Mouse (Mus musculus) regulatory T cell (primary cell): Measurements from ENCODE around the gene Cfi.

ENCODE experiments used
- in situ Hi-C: fragments of 300-600 bp; cut with MboI, MseI; formaldehyde crosslinking; loops from one replicate; pipeline ENCODE4 v1.15.1; 2025; ENCODE audit warnings: high pct_unique_total_duplicates

Cfi gene

DNA sequence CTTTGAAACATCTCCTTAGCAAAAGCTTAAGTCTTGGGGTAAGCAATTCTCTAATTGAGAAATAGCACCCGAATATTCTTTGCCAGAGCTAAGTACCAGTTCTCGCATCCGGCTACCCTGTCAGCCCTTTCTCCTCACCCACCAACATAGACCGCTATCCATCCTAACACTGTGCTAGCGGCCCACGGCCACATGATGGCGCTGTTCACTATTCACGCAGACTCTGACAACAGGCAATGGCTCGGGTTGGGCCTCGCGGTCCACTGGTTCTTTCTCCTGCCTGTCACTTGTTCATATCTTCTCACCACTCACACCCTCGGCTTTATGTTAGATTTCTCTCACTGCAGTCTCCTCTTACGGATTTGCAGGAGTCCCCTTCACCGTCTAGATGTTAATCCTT lies 28.0 kb downstream of the Cfi start:
- in situ Hi-C loops: loop anchor here (25.0 kb wide), 1 partner anchor 824 kb away; no protein-coding TSS in a partner anchor

GRCm38 (mm10) chr3:129877327-129877726 lies 41.6 kb downstream of the Cfi start:
- in situ Hi-C loops: no loop called here

DNA sequence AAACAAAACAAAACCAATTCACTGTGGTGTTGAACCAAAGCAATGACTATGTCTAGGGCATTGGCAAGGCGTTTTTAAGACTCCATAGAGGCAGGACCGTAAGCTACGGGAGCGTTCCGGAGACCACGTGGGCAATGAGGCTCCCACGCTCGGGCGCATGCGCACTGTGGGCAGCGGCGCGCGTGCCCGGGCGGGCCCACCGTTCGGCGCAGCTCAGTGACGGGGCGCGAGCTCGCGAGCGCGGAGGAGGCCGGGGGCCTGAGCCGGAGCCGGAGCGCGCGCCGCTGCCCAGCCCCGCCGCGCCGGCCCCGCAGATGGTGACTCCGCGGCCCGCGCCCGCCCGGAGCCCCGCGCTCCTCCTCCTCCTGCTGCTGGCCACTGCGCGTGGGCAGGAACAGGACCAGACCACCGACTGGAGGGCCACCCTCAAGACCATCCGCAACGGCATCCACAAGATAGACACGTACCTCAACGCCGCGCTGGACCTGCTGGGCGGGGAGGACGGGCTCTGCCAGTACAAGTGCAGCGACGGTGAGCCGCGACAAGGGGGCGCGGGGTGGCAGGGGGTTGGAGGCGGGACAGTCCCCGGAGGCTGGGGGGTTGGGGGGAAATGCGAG lies 42.8 kb downstream of the Cfi start, which contains the start of gene Pla2g12a:
Gene Pla2g12a (plus strand): TSS at position 202 of the 617 bp plus-strand sequence.
- in situ Hi-C loops: no loop called here

DNA sequence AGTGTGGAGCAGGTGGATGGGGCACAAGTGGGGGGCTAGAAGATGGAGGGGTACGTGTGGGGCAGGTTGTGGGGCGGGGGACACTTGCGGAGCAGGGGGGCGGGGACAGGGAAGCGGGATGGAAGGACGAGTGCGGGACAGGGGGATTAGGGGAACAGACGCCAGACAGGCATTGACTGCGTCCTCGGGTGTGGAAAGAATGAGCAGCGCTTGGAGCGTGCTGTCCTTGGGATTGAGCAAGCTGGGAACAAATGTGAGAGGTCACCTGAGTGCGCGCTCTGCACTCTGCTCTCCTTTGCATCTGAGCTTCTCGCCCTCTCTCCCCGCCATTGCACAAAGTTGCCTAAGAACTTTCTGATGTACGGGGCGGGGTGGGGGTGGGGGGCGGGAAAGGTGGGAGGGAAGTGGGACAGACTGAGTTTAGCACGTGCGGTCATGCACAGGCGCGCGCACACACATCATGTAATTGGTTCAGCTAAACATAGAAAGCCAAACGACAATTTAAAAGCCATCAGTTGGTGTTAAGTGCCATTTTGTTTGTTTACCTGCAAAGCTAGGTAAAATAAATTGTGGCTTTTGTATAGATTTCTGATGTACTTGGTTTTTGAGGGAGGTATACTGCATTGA lies 43.6 kb downstream of the Cfi start:
- in situ Hi-C loops: no loop called here

GRCm38 (mm10) chr3:129879913-129880312 lies 44.2 kb downstream of the Cfi start:
- in situ Hi-C loops: no loop called here

DNA sequence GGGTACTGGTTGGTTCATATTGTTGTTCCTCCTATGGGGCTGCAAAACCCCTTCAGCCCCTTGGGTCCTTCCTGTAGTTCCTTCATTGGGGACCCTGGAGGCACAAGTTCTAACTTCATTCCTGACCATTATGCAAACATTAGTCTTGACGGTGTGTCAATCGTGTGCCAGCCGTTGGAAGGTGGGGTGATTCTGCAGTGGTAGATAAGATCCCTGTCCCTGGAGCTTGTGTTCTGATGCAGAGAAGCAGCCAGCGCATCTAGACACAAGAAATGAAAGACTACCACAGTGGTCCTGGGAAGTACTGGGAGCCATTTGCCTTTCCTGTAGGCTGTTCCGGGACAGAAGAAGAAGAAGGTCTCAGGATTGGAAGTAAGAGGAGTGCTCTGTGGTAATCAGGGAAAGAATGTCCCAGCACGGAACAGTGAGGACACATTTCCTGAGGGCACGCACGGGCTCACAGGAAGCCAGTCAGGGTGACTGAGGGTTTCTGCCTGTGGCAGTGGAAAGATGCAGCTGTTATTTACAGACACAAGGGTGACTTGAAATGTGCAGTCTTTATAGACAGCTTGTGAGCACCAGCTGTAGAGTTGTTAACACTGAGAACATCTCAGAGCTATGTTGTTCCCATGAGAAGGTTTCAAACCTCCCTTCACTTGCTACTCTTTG lies 45.4 kb downstream of the Cfi start:
- in situ Hi-C loops: no loop called here

DNA sequence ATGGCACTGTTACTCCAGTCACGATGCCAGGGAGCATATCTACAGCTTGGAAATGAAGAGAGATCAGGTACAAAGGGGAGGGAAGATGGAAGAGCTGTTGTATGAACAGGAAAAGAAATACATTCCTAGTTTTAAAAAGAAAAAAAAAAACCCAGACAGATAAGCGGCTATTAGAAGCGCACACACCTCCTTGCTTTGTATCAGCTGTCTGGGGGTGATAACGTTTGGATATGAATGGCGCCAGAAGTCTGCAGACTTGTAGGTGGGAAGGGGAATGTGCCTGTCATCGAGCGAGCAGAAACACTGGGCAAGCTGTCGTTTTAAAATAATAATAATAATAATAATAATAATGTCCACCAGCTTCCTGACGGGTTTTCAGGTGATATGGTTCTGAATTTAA lies 49.9 kb downstream of the Cfi start:
- in situ Hi-C loops: no loop called here

DNA sequence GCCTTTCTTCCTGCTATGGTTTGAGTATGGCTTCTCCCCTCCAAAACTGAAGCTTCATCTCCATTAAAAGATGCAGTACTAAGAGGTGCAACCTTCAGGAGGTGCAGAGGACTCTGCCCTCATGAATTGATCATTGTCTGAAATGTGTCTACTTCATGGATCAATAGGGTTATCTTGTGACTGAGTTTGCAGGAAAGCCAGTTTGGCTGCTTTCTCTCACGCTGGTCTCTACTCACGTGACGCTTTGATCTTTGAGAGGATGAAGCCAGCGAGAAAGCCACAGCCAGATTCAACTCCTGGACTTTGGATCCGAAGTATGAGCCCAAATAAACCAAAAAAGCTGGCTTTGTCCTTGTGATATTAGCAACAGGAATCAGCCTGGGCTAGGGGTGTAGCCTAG lies 50.7 kb downstream of the Cfi start:
- in situ Hi-C loops: no loop called here

GRCm38 (mm10) chr3:129887779-129888517 lies 52.3 kb downstream of the Cfi start:
- in situ Hi-C loops: no loop called here

GRCm38 (mm10) chr3:129892003-129892402 lies 56.3 kb downstream of the Cfi start:
- in situ Hi-C loops: loop anchor here (10.0 kb wide), 1 partner anchor 933 kb away; no protein-coding TSS in a partner anchor

DNA sequence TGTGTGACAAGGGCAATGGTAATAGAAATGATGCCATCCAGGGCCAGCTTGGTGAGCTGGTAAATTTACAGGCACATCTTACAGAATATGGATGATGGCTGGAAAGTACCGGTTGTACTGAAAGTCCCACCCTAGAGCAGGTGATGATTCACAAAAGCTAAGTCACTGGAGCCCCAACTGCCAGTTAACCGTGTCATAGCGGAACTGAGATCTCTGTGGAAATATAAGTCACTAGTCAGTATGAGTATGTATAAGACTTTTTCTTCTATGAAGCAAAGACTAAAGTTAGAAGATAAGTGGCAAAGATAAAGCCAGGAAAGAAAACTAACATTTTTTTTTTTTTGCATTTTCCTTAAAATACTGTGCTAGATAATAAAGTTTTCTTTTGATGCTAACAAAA lies 57.5 kb downstream of the Cfi start:
- in situ Hi-C loops: loop anchor here (10.0 kb wide), 1 partner anchor 932 kb away; no protein-coding TSS in a partner anchor

DNA sequence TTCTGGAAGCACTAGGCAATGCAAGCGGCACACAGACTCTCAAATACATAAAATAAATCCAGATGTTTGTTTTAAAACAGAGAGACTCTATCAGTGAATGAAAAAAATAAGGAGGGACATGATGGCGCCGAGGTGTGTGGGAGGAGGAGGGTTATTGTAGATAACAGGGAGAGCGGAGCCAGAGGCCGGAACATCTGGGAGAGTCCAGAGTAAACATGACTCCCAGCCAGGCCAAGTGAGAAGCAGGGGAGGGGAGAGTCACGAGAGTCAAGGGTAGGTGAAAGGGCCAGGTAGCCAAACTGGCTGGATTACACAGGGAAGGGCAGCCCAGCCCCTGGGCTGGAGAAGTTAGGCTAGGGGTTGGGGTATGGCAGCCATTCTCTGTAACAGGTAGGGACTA lies 60.9 kb downstream of the Cfi start:
- in situ Hi-C loops: loop anchor here (10.0 kb wide), 1 partner anchor 928 kb away; no protein-coding TSS in a partner anchor

DNA sequence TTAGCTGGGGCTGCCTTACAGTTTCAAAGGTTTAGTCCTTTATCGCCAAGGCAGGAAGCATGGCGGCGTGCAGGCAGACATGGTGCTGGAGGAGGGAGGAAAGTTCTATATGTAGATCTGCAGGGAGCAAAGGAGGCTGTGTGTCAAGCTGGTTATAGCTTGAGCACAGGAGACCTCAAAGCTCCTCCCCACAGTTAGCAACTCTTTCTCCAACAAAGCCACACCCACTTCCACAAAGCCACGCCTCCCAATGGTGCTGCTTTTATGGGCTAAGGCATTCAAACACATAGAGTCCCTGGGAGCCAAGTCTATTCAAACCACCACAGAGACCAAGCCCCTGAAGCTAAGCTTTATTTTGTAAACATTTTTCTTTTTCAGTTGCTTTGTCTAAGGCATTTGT lies 63.2 kb downstream of the Cfi start:
- in situ Hi-C loops: loop anchor here (10.0 kb wide), 1 partner anchor 926 kb away; no protein-coding TSS in a partner anchor

DNA sequence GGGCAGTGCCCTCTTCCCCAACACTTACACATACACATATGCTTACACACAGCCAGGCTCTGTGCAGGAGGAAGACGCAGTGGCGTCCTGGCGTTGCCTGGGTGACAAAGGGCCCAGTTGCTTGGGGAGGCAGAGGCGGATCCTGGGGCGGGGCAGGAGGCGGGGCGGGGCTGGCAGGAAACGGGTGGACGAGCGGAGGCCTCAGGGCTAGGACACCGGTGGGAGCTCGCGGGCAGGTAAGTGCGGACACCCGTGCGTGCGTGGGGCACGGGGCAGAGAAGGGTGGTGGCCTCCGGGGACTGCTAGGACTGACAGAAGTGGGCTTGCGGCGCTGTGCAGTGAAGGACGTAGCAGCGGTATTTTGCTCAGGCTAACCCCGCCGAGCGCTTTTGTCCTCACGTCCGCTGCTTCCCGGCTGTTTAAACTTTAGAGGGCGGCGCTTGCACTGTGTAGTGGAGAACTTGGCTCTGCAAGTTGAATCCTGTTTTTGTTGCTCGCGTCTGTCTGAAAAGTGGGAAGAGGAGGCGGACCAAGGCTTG lies 65.7 kb downstream of the Cfi start, which contains the start of gene Casp6:
Gene Casp6 (plus strand): TSS at position 155 of the 539 bp plus-strand sequence.
- in situ Hi-C loops: no loop called here

- in situ Hi-C loops: no loop called here
Observed at GRCm38 (mm10) chr3:129903369-129903768, 67.7 kb downstream of the Cfi start.

DNA sequence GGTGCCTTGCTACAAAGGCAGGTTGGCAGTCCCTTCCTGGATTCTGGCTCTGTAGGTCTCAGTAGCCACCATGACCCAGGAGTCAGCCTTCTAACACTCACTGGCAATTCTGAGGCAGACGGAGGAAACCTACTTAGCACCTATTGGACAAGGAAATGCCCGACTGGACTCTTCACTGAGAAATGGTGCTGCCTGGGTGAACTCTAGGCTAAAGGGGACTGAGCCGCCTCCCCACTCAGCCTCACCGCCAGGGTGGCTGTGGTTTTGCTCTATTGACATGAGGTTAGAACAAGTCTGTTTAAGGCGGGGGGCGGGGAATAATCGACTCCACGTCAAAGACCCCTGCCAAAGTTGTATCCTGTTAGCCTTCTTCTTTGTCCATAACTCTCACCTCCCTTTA lies 68.2 kb downstream of the Cfi start:
- in situ Hi-C loops: no loop called here

- in situ Hi-C loops: no loop called here
Observed at GRCm38 (mm10) chr3:129904381-129905132, 68.9 kb downstream of the Cfi start.

DNA sequence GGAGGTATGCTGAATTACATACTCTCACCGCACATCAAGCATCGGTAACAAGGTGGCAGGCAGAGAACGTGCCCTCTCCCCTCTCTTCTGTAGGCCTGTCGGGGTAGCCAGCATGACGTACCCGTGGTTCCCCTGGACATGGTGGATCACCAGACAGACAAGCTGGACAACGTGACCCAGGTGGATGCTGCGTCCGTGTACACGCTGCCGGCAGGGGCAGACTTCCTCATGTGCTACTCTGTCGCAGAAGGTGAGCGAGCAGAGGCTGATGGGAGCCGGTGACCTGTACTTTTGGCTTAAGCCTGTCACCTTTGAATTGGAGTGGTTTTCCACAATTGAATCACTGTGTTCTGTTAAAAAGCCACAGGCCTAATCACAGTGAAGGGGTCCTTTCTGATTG lies 76.3 kb downstream of the Cfi start:
- in situ Hi-C loops: no loop called here

- in situ Hi-C loops: no loop called here
Observed at GRCm38 (mm10) chr3:129913241-129913640, 77.6 kb downstream of the Cfi start.

DNA sequence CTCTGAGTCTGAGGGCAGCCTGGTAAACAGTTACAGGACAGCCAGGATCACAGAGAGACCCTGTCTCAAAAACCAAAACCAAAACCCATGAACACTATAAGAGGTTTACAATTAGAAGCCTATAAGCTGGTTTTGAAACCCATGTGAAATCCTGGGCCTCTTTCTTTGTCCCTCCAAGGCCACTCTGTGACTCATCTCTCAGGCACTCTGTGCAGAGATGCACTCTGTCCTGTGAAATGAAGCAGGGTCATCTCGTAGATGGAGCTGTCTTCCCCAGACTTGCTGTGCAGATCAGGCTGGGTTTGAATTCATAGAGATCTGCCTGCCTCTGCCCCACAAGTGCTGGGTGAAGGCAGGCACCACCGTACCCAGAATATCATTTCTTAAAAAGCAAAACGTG lies 81.7 kb downstream of the Cfi start:
- in situ Hi-C loops: loop anchor here (5.0 kb wide), 1 partner anchor 165 kb away; no protein-coding TSS in a partner anchor

DNA sequence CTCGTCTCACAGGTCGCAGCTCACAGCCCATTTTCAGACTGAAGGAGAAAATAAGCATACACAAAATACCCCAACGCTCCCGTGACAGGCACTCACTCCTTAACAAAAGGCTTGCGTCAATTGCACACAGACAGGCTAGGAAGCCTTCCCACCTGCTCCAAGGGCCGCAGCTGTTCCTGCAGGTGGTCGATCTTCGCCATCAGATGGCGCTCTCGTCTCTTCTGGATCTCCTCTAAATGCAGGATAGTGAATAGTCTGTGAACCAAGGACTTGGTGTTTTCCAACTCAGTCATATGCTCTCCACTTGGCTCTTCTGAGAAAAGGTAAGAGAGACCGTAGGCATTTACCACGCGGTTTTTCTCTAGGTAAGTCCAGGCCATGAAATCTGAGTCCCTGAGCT lies 82.8 kb downstream of the Cfi start:
- in situ Hi-C loops: loop anchor here (5.0 kb wide), 1 partner anchor 164 kb away; no protein-coding TSS in a partner anchor
